Mouse (Mus musculus) hindbrain, embryonic 11.5 days (tissue): ENCODE results near the gene Eea1. TPM values are rescaled to one million over a fixed set of nuclear protein-coding genes. Genes with fewer than 3 reads are reported as not detected.

Source experiments
- ATAC-seq: fragments of 200-750 bp; cut with Nextera tagmentation; 2 replicates; pipeline ENCODE4 v1.8.0; 2017; ENCODE audit warnings: mild to moderate bottlenecking, moderate TSS enrichment, moderate library complexity; ENCODE audit not compliant: low FRiP score
- DNase-seq: peaks from one replicate; pipeline ENCODE4 v3.0.0-alpha.2; 2015; ENCODE audit warnings: low spot score
- H3K27ac ChIP-seq: fragments of 300-500 bp; sonication (generic); 2 replicates; pipeline ENCODE4 v1.5.1; 2014; ENCODE audit warnings: mild to moderate bottlenecking, low read depth, low read length
- H3K27me3 ChIP-seq: fragments of 300-500 bp; sonication (generic); 2 replicates; pipeline ENCODE4 v1.6.1; 2014; ENCODE audit warnings: mild to moderate bottlenecking, low read length, moderate library complexity, mixed read lengths; ENCODE audit not compliant: control insufficient read depth, insufficient read depth
- H3K36me3 ChIP-seq: fragments of 300-500 bp; sonication (generic); 2 replicates; pipeline ENCODE4 v1.6.1; 2014; ENCODE audit warnings: mild to moderate bottlenecking, low read length, moderate library complexity, mixed read lengths; ENCODE audit not compliant: control insufficient read depth, insufficient read depth
- H3K4me1 ChIP-seq: fragments of 300-500 bp; sonication (generic); replicated peaks from 2 replicates; pipeline ENCODE4 v1.6.1; 2014; ENCODE audit warnings: low read length, mixed read lengths; ENCODE audit not compliant: control insufficient read depth, insufficient read depth
- H3K4me2 ChIP-seq: fragments of 300-500 bp; sonication (generic); replicated peaks from 2 replicates; pipeline ENCODE4 v1.6.1; 2014; ENCODE audit warnings: mild to moderate bottlenecking, low read depth, low read length
- H3K4me3 ChIP-seq: fragments of 300-500 bp; sonication (generic); 2 replicates; pipeline ENCODE4 v1.5.1; 2014; ENCODE audit warnings: low read depth, low read length
- H3K9ac ChIP-seq: fragments of 300-500 bp; sonication (generic); 2 replicates; pipeline ENCODE4 v1.6.1; 2014; ENCODE audit warnings: low read depth, low read length
- H3K9me3 ChIP-seq: fragments of 300-500 bp; sonication (generic); 2 replicates; pipeline ENCODE4 v1.6.1; 2016; ENCODE audit warnings: low read length; ENCODE audit not compliant: control insufficient read depth
- WGBS: fragments of 180-500 bp; shearing (Covaris S2); extraction: QIAGEN DNeasy Blood & Tissue Kit; methylation state at CpG from one replicate; pipeline ENCODE4 v1.1.7; 2014; 5-methylcytosine and 5-hydroxymethylcytosine counted together
- polyA plus RNA-seq: library from polyadenylated mRNA; unstranded; fragments of >200 nt; fragmentation: Nextera tagmentation; extraction: Ambion mirVana; gene quantifications from 2 replicates; pipeline ENCODE4 v1.2.1, GENCODE M21; 2014

Eea1 gene
- polyA plus RNA-seq, 1 experiment from 2014 or later = 18.4 TPM

GRCm38 (mm10) chr10:95969694-95970093 is 29.2 kb downstream of the Eea1 start:
- Histone ChIP-seq H3K27ac (no peak overlapping the region), H3K9me3 (no peaks in the 10 kb centered on the region), H3K27me3 (no peaks in the 10 kb centered on the region), H3K4me3 (no peak overlapping the region), H3K36me3 (no peaks in the 10 kb centered on the region), H3K9ac (no peak overlapping the region), H3K4me2 (no peak overlapping the region), H3K4me1 (no peaks in the 10 kb centered on the region)
- WGBS = 78% methylated on average over 1 of the region's 1 CpGs
- ATAC-seq (no peak), DNase-seq (no peak)

GRCm38 (mm10) chr10:95970744-95971212 is 30.3 kb downstream of the Eea1 start:
- Histone ChIP-seq H3K4me3 (no peak overlapping the region), H3K9me3 (no peaks in the 10 kb centered on the region), H3K27me3 (no peaks in the 10 kb centered on the region), H3K36me3 (no peaks in the 10 kb centered on the region), H3K9ac (no peak overlapping the region), H3K4me1 (no peaks in the 10 kb centered on the region), H3K27ac (no peak overlapping the region), H3K4me2 (no peak overlapping the region)
- DNase-seq = no peak
- WGBS = 82% methylated on average over 3 of the region's 3 CpGs
- ATAC-seq = no peak

- Histone ChIP-seq H3K4me3 (no peak overlapping the region), H3K4me1 (no peaks in the 10 kb centered on the region), H3K36me3 (no peaks in the 10 kb centered on the region), H3K27me3 (no peaks in the 10 kb centered on the region), H3K4me2 (no peak overlapping the region), H3K9me3 (no peaks in the 10 kb centered on the region), H3K9ac (no peak overlapping the region), H3K27ac (no peak overlapping the region)
- ATAC-seq = no peak
- no peak for DNase-seq
- WGBS = 92% methylated on average over 4 of the region's 4 CpGs
These were observed 30.9 kb downstream of the Eea1 start for GRCm38 (mm10) chr10:95971341-95971740.

DNA sequence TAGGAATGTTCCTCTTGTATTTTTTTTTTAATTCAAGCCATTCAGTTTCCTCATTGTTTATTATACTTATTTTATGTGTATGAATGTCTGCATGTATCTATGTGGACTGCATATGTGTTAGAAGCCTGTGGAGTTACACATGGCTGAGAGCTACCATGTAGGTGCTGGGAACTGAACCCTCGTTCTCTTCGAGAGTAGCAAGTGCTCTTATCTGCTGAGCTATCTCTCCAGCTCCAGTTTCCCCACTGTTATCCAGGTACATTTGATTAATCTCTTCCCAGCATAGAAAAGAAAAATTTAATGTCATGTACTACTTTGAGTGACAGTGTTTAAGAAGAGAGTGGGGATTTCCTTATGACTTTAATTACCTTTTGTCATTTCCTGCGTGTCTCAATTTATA is 31.5 kb downstream of the Eea1 start:
- H3K4me2 ChIP-seq = no peak overlapping the region
- DNase-seq = no peak
- H3K36me3 ChIP-seq = no peaks in the 10 kb centered on the region
- no peak overlapping the region for H3K27ac ChIP-seq
- 90% methylated on average over 3 of the region's 3 CpGs for WGBS
- H3K27me3 ChIP-seq = no peaks in the 10 kb centered on the region
- H3K4me1 ChIP-seq = no peaks in the 10 kb centered on the region
- no peak for ATAC-seq
- no peak overlapping the region for H3K4me3 ChIP-seq
- no peak overlapping the region for H3K9ac ChIP-seq
- H3K9me3 ChIP-seq = no peaks in the 10 kb centered on the region

DNA sequence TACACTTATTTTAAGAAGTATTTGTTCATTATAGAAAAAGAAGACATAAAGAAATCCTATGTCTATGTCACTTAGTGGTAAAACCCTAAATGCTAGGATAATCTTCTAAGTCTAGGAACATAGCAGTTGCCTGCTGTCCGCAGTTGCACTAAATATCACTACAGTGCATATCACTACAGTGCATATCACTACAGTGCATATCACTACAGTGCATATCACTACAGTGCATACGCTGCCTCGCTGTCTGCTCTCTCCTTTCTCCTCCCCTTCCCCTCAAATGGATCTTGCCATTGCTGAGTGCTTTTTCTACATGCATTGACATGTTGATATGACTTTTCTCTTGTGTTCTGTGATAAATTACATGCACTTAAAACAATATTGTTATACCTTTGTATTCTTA is 34.0 kb downstream of the Eea1 start:
- no peaks in the 10 kb centered on the region for H3K36me3 ChIP-seq

GRCm38 (mm10) chr10:95976798-95977197 is 36.3 kb downstream of the Eea1 start:
- H3K4me2 ChIP-seq = no peak overlapping the region
- H3K4me3 ChIP-seq = no peak overlapping the region
- no peak overlapping the region for H3K9ac ChIP-seq
- H3K9me3 ChIP-seq = no peaks in the 10 kb centered on the region
- H3K36me3 ChIP-seq = no peaks in the 10 kb centered on the region
- H3K27me3 ChIP-seq = no peaks in the 10 kb centered on the region
- 91% methylated on average over 2 of the region's 2 CpGs for WGBS
- no peak overlapping the region for H3K27ac ChIP-seq
- ATAC-seq (no peak), DNase-seq (no peak)
- H3K4me1 ChIP-seq = no peaks in the 10 kb centered on the region

More for the DNA sequence above, 34.0 kb downstream of the Eea1 start:
- no peak overlapping the region for H3K4me2 ChIP-seq
- WGBS = 99% methylated on average over 3 of the region's 3 CpGs
- H3K9ac ChIP-seq = no peak overlapping the region
- no peaks in the 10 kb centered on the region for H3K4me1 ChIP-seq
- no peak overlapping the region for H3K27ac ChIP-seq
- H3K27me3 ChIP-seq = no peaks in the 10 kb centered on the region
- no peak for ATAC-seq
- H3K9me3 ChIP-seq = no peaks in the 10 kb centered on the region
- no peak for DNase-seq
- no peak overlapping the region for H3K4me3 ChIP-seq

- DNase-seq (no peak), ATAC-seq (no peak)
- H3K4me1 ChIP-seq = no peaks in the 10 kb centered on the region
- H3K9ac ChIP-seq = no peak overlapping the region
- H3K4me3 ChIP-seq = no peak overlapping the region
- 92% methylated on average over 1 of the region's 1 CpGs for WGBS
- no peak overlapping the region for H3K4me2 ChIP-seq
- H3K27me3 ChIP-seq = no peaks in the 10 kb centered on the region
- H3K9me3 ChIP-seq = no peaks in the 10 kb centered on the region
- no peaks in the 10 kb centered on the region for H3K36me3 ChIP-seq
- H3K27ac ChIP-seq = no peak overlapping the region
These were observed 49.3 kb downstream of the Eea1 start for GRCm38 (mm10) chr10:95989731-95990130.

GRCm38 (mm10) chr10:95991176-95991575 is 50.7 kb downstream of the Eea1 start:
- Histone ChIP-seq H3K9ac (no peak overlapping the region), H3K36me3 (no peaks in the 10 kb centered on the region), H3K4me3 (no peak overlapping the region), H3K27ac (no peak overlapping the region), H3K4me1 (no peaks in the 10 kb centered on the region), H3K27me3 (no peaks in the 10 kb centered on the region), H3K9me3 (no peaks in the 10 kb centered on the region), H3K4me2 (no peak overlapping the region)
- ATAC-seq (no peak), DNase-seq (no peak)
- 83% methylated on average over 1 of the region's 1 CpGs for WGBS

GRCm38 (mm10) chr10:96000904-96001303 is 60.5 kb downstream of the Eea1 start:
- Histone ChIP-seq H3K4me3 (no peak overlapping the region), H3K4me1 (no peaks in the 10 kb centered on the region)

More at GRCm38 (mm10) chr10:96000904-96001303, 60.5 kb downstream of the Eea1 start:
- WGBS = 82% methylated on average over 5 of the region's 5 CpGs
- DNase-seq (no peak), ATAC-seq (no peak)
- no peaks in the 10 kb centered on the region for H3K36me3 ChIP-seq
- H3K9ac ChIP-seq = no peak overlapping the region
- no peaks in the 10 kb centered on the region for H3K9me3 ChIP-seq
- H3K4me2 ChIP-seq = no peak overlapping the region
- no peak overlapping the region for H3K27ac ChIP-seq
- no peaks in the 10 kb centered on the region for H3K27me3 ChIP-seq
